Mouse (Mus musculus): ENCODE measurements around the gene Gm47791.

The Gm47791 gene

GRCm38 (mm10) chr1:82771022-82771586 lies at the start of gene Gm47791:
Gene Gm47791, minus strand, starts transcription at chr1:82771243.
- DNase-seq (ENCODE audit: low read depth, low spot score) = peak; percentile 59

DNA sequence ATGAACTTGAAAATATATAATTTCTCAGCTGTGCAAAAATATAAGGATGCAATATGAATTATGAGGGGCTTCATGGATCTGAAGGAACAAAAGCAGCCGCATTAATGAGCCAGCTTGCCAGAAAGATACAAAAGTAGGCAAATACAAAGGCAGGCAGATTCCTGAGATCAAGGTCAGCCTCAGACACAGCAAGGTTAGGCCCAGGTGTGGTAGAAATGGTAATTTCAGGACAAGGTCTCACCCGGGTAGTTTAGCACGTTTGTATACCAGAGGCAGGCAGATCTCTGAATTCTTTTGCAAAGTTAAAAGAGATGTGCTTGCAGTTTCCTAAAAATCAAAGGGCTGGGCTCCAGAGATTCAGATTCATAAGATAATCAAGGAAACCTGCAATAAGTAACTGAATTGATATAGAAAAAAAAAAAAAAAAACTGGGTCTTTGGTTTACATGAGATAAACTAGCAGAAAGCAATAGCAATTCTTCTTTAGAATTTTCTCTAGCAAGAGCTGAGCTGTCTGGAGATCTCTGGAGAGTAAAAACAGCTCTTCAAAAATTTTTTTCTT lies 49.7 kb upstream of the Gm47791 start:
- peak; percentile 80 for DNase-seq (ENCODE audit: low read depth, low spot score)

DNA sequence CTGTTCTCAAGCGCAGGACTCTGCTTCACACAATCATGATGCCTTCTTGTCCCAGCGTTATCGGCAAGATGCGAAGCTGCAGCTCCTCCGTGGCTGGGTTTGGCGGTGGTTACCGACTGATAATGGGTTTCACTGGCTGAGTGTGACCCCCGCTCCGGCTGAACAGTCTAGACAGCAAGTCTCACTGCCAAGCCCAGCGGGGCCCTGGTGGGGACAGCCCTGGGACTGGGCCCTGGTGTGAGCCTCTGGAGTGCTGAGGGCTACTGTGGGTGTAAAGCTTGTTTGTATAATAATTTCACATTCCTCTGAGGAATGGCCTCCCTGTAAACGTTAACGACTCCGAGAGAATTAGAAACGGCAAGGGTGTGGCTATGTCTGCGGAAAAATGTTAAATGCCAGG lies 49.1 kb upstream of the Gm47791 start:
- peak; percentile 79 for DNase-seq (ENCODE audit: low read depth, low spot score)

DNA sequence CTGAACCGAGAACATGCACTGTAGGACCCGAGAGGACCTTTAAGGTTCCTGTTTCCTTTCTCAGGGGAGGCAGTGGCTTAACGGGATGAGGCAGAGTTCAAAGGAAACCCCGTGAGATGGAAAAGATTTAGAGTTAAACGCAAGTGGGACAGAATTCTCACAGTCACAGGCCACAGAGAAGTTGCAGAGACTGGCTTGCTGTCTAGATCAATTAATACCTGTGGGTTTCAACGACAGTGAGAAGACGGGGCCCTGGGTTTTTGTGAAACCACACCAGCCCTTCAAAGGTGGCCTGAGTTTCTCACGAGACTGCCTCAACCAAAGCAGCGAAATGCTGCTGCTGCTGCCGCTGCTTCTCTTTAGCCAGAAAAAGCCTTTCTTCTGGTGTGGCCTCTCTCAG lies 48.3 kb upstream of the Gm47791 start:
- no peak for DNase-seq (ENCODE audit: low read depth, low spot score)

DNA sequence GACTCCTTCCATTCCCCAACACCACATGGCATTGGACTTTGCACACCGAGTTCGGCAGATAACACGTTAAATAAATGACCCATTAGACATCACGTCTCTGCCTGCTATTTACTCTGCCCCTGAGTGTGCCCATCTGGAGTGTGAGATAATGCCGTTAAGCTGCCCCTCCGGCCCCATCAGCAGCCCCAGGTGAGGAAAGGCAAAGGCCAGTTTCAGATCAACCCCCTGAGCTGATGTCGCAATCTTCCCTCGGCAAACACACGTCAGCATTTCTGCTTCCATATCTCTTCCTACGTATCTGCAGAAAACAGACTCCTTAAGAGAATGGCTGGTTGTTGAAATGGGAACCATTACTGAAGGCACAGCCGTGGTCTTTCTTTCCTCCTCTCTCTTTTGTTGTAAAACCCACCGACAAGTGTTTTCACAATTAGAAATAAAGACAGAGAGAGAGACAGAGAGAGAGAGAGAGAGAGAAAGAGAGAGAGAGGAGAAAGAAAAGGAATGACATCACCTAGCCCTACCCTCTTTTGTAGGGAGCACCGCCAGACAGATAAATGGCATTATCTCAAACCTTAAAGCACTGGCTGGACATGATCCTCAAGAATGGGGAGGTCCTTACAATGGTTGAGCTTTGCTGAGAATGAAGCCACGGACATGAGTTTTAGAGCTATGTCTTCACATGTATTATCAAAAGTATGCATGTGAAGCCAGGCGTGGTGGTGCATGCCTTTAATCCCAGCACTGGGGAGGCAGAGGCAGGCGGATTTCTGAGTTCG lies 45.1 kb upstream of the Gm47791 start:
- no peak for DNase-seq (ENCODE audit: low read depth, low spot score)

DNA sequence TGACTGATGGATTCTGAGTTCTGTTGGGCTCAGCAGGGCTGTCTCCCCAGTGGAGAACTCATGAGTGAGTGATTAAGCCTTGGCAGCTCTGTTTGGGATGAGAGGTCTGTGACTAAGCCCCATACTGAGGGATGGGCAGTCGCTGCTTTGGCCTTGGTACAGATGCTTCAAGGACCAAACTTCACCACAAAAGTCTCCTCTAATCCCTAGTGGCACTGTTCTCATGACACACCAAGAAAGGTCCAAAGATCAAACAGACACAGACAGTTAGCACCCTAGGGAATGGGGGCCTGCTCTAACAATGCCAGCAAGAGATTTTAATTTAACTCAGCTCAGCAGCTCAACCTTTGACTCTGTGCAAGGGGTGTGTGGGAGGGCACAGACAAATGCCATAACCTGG lies 40.7 kb upstream of the Gm47791 start:
- no peak for DNase-seq (ENCODE audit: low read depth, low spot score)

DNA sequence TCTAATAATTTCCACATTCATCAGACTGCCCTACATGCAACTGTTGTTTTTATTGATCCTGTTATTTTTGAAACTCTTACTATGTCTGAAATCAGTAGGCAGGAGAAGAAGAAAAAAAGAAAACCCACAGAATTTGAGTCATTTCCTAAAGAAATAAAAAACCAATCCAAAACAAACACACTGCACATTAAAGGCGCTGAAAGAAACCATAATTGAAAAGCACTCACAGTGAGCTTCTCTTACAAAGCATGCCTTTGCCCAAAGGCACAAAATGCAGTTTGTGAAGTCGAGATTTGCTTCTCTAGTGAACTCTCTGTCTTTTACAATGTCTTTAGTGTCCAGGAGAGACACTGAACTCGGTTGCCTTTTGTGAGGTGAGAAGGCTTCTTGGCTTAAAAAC lies 37.5 kb upstream of the Gm47791 start:
- no peak for DNase-seq (ENCODE audit: low read depth, low spot score)

DNA sequence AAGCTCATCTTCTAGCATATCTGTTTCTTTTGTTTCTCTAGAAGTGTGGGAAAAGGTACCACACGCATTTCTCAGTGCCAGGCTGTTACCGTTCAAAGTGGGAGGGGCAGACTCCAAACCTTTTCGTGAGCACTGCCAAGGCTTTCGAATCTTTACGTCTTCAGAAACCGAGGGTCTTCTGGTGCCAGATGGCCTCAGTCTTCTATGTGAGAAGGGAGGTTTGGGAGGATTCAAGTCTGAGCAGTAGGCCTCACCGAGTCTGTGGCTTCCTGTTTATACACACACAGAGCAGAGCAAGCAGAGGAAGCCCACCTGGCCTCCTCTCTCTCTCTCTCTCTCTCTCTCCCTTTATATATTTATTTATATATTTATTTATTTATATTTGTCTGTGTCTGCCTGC lies 36.2 kb upstream of the Gm47791 start:
- DNase-seq (ENCODE audit: low read depth, low spot score) = no peak

DNA sequence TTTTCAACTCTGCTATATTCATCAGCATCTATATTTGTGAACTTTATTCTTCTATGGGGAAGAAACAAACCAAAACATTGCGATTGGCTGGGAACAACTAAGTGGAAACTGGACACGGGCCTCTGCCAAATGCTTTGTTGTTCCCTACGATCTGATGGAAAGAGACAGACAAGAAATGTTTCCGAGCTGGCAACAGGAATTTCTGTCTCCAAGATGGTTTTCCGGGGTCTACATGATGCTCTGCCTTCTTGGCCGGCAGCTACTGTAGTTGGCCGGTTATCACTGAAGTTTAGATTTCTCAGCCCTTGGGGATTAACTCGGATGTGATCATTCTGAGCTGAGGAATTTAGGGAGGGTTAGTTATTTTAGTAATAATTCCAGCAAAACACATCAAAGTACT lies 35.3 kb upstream of the Gm47791 start:
- no peak for DNase-seq (ENCODE audit: low read depth, low spot score)

- DNase-seq (ENCODE audit: low read depth, low spot score) = no peak
Observed at GRCm38 (mm10) chr1:82804059-82804458, 33.0 kb upstream of the Gm47791 start.

DNA sequence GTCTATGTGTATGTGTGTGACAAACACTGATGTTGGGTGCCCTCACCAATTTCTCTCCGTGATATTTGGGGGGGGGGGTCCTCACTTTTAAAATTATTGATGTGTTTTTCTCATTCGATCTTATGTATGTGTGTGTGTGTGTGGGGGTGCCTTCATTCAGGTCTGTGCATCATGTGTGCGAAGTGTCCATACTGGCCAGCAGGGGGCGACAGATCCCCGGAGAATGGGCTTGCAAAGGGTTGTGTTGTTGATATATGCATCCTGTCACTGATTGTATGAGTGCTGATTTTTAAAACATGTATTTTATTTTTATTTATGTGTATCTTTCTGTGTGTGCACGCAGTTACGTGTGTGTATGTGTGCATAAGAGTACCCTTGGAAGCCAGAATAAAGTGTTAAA lies 32.6 kb upstream of the Gm47791 start:
- DNase-seq (ENCODE audit: low read depth, low spot score) = peak; percentile 70

GRCm38 (mm10) chr1:82801105-82801783 lies 30.2 kb upstream of the Gm47791 start:
- DNase-seq (ENCODE audit: low read depth, low spot score) = no peak

GRCm38 (mm10) chr1:82798922-82799321 lies 27.9 kb upstream of the Gm47791 start:
- no peak for DNase-seq (ENCODE audit: low read depth, low spot score)

DNA sequence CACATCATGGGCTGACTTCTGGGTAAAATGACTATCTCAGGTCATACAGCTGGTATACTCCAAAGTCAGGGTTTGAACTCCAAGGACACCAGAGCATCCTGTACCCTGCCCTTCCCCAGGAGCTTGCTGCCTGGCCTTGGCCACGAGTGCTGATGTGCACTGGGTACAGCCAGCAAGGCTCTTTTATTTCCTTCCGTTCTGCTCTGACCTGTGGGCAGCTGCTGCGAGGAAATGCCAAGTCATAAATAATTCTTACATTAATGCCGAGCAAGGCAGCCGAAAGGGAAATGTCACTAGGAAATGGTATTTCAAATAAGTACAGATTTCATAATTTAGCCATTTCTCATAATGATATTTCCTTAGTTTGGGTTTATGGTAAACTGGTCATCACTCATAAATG lies 27.3 kb upstream of the Gm47791 start:
- DNase-seq (ENCODE audit: low read depth, low spot score) = no peak

- no peak for DNase-seq (ENCODE audit: low read depth, low spot score)
Observed at GRCm38 (mm10) chr1:82797088-82797487, 26.0 kb upstream of the Gm47791 start.

DNA sequence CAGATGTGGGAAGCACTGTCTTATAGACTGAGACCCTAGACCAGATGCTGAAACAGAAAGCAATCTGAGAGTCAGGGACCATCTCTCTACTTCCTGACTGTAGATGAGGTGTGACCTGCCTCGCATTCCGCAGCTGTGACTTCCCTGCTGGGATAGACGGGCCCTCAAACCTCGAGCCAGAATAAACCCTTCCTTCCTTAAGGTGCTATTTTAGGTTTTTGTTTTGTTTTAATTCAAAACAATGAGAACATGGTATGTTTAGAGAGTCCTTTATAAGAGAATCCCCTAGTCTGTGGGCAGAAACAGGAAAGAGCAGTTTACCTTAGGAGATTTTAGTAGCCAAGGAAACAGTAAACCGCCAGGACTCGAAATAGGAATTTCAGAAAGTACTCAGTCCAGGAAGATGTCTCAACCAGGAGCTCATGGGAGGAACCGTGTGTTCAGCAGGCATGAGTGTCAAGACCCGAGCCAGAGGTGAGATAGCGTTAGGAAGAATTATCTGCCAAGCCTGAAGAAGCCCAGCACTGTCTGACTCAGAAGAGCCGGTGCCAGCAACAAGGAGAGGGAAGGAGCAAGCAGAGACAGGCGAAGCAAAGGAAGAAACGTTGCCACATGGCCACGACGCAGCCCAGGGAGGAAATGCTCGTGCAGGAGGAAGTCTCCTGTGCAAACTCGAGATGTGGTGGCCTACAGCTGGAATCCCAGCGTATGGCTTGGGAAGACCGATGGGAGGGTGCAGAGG lies 24.8 kb upstream of the Gm47791 start:
- DNase-seq (ENCODE audit: low read depth, low spot score) = peak; percentile 40

DNA sequence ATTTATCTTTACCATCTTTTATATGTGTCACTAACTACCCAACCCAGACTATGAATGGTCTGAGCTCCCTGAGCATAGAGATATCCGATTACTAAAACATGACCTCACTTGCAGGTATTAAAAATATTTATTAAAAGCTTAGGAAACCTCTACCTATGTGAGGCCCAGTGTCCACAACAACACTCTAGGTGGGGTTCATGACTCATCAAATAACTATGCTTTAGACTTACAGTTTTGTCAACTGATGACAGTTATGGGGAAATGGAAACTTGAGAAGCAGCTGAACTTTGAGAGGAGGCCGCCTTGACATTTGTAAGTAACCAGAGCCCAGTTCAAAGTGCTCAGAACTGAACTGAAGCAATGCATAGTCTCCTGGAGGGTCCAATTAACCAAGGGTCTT lies 24.2 kb upstream of the Gm47791 start:
- DNase-seq (ENCODE audit: low read depth, low spot score) = no peak

- no peak for DNase-seq (ENCODE audit: low read depth, low spot score)
Observed at GRCm38 (mm10) chr1:82793986-82794385, 22.9 kb upstream of the Gm47791 start.

DNA sequence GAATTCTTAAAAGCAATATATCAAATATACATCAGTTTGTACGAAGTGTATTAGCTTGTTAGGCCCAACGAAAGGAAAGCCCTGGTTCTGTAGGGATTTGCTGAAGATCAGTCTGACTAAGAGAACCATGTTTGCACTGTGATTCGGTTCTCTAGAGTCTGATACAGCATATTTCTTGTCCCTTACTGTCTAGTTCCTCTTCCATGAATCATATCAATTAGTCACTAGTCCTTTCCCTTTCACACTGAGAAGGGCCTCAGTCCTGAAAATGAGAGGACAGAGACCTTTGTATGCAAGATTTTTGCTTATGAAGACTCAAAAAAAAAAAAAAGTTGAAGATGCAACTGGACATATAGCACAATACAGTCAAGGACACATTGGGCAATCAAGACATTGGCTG lies 22.1 kb upstream of the Gm47791 start:
- DNase-seq (ENCODE audit: low read depth, low spot score) = no peak

- DNase-seq (ENCODE audit: low read depth, low spot score) = no peak
Observed at GRCm38 (mm10) chr1:82792238-82792637, 21.2 kb upstream of the Gm47791 start.

- DNase-seq (ENCODE audit: low read depth, low spot score) = no peak
Observed at GRCm38 (mm10) chr1:82791105-82791504, 20.1 kb upstream of the Gm47791 start.

DNA sequence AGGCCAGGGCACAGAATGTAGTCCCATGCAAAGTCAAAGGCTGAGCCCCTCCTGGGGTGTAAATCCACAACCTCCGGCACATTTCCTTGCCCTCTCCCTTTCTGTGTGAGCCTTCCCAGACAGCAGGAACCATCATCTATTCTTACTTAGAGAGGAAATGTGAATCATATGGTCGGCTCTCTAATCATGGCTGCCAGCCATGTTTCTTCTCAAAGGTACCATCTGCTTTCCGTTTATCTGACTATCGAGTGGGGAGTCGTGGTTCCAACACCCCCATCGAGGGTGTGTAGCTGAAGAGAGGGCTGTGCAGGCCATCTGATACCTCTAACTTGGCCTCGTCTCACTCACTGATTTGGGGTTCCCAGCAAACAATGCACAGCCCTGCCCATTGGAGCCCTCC lies 17.0 kb upstream of the Gm47791 start:
- no peak for DNase-seq (ENCODE audit: low read depth, low spot score)

All from R1 (cell line).